Mouse (Mus musculus) cerebellum, adult 2 months (tissue): Measurements from ENCODE around the gene Cyp4f13. TPM values are rescaled to one million over a fixed set of nuclear protein-coding genes. Genes with fewer than 3 reads are reported as not detected.

Experiments
- DNase-seq, 2 experiments: peaks; one replicate each; pipeline ENCODE4 v3.0.0; 2021
- H3K27ac ChIP-seq: fragments of 200-500 bp; 2 replicates; pipeline ENCODE4 v1.5.1; 2012; ENCODE audit warnings: low read length, control low read depth, inconsistent platforms; ENCODE audit not compliant: insufficient read depth
- H3K27me3 ChIP-seq: fragments of 200-500 bp; 2 replicates; pipeline ENCODE4 v1.6.1; 2012; ENCODE audit warnings: inconsistent platforms, mild to moderate bottlenecking, low read length, moderate library complexity; ENCODE audit not compliant: control insufficient read depth, insufficient read depth
- H3K4me1 ChIP-seq: fragments of 200-500 bp; 2 replicates; pipeline ENCODE4 v1.6.1; 2011; ENCODE audit warnings: low read length; ENCODE audit not compliant: control insufficient read depth, insufficient read depth
- H3K4me3 ChIP-seq: fragments of 200-500 bp; replicated peaks from 2 replicates; pipeline ENCODE3; 2011; ENCODE audit warnings: mild to moderate bottlenecking, low read depth, low read length, control low read depth; ENCODE audit not compliant: insufficient read depth
- CTCF ChIP-seq: fragments of 200-500 bp; IDR thresholded peaks from 2 replicates; pipeline ENCODE4 v1.5.1; 2011; ENCODE audit warnings: low read depth, mild to moderate bottlenecking, control low read depth, low read length, moderate library complexity, borderline replicate concordance; ENCODE audit not compliant: insufficient read depth
- POLR2A ChIP-seq: fragments of 200-500 bp; IDR thresholded peaks from 2 replicates; pipeline ENCODE4 v1.6.1; 2011; ENCODE audit warnings: low read length, control low read depth, borderline replicate concordance; ENCODE audit not compliant: insufficient read depth
- WGBS: fragments of 180-500 bp; shearing (Covaris S2); methylation state at CpG from one replicate; pipeline ENCODE4 v1.1.7; 2018; 5-methylcytosine and 5-hydroxymethylcytosine counted together
- polyA plus RNA-seq: library from polyadenylated mRNA; depleted of rRNA; stranded (reverse); fragments of >200 nt; gene quantifications from 2 replicates; pipeline ENCODE4 v1.2.3, GENCODE M21; 2012

Cyp4f13 gene
- polyA plus RNA-seq, 1 experiment = 47.2 TPM

DNA sequence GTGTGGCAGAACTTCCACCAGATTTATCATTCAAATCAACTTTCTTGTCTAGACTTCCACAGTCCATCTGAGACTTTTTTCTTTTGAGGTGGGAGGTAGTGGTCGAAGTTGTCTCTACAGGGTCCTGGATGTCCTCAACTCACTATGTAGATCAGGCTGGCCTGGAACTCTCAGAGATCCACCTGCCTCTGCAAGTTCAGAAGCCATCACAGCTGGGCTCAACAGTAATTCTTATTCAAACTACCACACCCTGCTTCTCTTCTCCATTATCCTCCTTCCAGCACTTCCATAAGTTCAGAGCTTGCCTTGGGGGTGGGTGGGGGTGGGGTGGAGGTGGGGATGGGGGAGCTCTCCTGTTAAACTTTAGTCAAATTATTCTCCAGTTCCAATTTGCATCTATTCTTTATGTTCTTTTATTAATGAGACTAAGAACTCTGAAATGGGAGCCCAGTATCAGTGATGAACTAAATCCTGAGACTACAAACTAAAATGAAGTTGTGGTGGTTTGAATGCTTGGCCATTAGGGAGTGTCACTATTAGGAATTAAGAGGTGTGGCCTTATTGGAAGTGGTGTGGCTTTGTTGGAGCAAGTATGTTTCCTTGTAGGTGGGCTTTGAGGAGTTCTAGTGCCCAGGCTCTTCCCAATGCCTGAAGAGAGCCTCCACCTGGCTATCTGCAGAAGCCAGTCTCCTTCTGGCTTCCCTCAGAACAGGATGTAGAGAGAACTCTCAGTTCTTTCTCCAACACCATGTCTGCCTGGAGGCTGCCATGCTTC lies 45.3 kb downstream of the Cyp4f13 start:
- WGBS = 50% methylated on average over 1 of the region's 1 CpGs
- Histone ChIP-seq H3K27me3 (no peaks in the 10 kb centered on the region), H3K27ac (no peak overlapping the region), H3K4me1 (no peaks in the 10 kb centered on the region), H3K4me3 (no peak overlapping the region)
- no peak for DNase-seq
- TF ChIP-seq CTCF (no peak), POLR2A (no peak)

DNA sequence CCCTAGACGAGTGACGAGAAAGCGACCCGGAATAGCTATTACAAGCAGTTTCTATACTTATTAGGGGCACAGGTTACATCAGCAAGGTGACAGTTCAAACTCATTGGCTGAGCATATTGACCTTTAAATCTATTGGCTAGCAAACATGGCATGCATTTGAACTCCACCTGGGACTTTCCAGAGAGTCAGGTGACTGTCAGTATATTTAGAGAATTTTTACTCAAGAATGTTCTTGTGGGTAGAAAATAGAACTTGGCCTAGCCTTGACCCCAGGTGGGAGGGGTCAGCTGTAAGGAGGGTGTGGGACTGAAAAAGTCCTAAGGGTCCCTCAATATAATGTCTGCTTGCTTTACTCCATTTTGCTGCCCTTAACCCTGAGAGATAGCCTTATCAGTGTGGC lies 51.8 kb downstream of the Cyp4f13 start:
- TF ChIP-seq CTCF (no peak), POLR2A (no peak)
- DNase-seq = no peak
- no peaks in the 10 kb centered on the region; the same call in 1 of the 2 replicates for H3K4me1 ChIP-seq
- 86% methylated on average over 4 of the region's 4 CpGs for WGBS
- no peaks in the 10 kb centered on the region for H3K27me3 ChIP-seq
- no peak overlapping the region for H3K27ac ChIP-seq
- H3K4me3 ChIP-seq = no peak overlapping the region

DNA sequence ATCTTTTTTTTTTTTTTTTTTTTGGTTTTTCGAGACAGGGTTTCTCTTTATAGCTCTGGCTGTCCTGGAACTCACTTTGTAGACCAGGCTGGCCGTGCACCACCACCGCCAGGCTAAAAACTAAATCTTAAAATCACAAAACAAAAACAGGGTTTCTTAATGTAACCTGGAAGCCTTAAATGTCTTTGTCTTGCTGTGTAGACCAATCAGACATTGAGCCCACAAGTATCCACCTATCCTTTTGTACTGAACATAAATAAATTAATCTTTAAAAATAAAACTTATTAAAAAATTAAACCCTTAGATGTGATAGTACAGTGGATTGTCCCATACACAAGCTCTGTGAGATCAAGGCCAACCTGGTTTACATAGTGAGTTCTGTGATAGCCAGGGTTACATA lies 53.3 kb downstream of the Cyp4f13 start:
- 81% methylated on average over 3 of the region's 3 CpGs for WGBS
- no peaks in the 10 kb centered on the region for H3K27me3 ChIP-seq
- H3K4me3 ChIP-seq = no peak overlapping the region
- TF ChIP-seq POLR2A (no peak), CTCF (no peak)
- H3K27ac ChIP-seq = no peak overlapping the region
- no peaks in the 10 kb centered on the region; the same call in 1 of the 2 replicates for H3K4me1 ChIP-seq
- DNase-seq = no peak

DNA sequence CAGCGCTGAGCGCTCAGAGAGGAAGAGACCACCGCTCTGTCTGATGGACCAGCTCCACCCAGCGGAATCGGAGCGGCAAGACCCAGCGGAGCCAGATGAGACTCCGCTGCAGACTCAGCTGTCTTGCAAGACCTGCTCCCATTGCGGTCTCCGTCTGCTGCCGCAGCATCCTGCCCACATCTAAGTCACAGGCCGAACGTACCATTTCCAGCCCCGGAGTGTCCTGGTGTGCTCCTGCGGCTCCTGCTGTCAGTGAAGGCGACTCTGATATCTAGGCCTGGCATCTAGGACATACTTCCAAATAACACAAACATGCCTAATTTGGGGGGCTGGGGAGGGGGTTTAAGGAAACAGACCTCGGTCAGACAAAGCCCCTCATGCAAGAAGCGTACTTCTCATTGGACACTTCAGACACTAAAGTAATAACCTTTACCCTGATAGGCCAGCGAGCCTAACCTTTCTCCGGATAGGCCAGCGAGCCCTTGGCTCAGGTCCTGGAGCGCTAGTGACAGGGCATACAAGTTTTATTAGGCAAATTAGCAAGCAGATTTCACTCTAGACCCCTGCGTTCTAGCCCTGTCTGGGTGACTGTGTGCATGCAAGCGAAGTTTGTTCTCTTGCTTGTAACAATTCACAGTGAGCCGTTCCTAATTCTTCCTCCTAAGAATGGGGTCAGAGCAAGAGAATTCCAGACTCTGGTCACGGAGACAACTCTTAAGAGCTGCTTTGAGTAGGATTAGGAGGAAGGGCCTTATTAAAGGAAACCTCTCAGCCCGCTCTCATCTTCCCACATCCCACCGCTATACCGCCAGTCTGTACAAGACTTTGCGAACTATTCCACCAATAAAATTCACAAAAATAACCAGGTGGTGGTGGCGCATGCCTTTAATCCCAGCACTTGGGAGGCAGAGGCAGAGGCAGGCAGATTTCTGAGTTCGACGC lies 55.7 kb downstream of the Cyp4f13 start, which contains the start of gene Zfp870:
Zfp870 (minus strand) TSS at position 404 of the 942 bp plus-strand sequence.
- TF ChIP-seq CTCF (no peak), POLR2A (no peak)
- peak; percentile 85 to 89 for DNase-seq
- Histone ChIP-seq H3K4me3 (peak within 1 kb of the TSS; percentile 91), H3K27ac (no peak within 1 kb of the TSS), H3K27me3 (no peaks in the 10 kb centered on the region), H3K4me1 (no peaks in the 10 kb centered on the region; the same call in 1 of the 2 replicates)
- 11% methylated on average over 33 of the region's 33 CpGs for WGBS

DNA sequence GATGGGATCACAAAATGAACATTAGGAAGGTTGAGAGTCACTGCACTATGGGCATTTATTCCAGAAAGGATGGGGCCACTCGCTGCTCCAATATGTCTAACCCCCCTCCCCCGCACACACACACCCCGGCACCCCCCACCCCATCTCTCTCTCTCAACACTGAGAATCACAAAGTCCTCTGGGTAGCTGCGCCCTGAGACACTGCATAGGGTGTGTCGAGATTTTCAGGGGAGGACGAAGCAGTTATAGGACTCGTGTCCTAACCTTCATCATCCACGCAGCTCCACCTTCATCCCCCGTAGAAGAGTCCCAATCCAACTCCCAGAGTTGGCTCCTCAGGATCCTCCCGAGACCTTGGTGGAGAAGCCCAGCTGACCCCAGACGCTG lies 56.4 kb downstream of the Cyp4f13 start:
- Histone ChIP-seq H3K27me3 (no peaks in the 10 kb centered on the region), H3K4me1 (no peaks in the 10 kb centered on the region; the same call in 1 of the 2 replicates), H3K4me3 (peak overlapping the region; percentile 91), H3K27ac (no peak overlapping the region)
- TF ChIP-seq POLR2A (no peak), CTCF (no peak)
- no peak for DNase-seq
- WGBS = under 1% methylated on average over 11 of the region's 11 CpGs

DNA sequence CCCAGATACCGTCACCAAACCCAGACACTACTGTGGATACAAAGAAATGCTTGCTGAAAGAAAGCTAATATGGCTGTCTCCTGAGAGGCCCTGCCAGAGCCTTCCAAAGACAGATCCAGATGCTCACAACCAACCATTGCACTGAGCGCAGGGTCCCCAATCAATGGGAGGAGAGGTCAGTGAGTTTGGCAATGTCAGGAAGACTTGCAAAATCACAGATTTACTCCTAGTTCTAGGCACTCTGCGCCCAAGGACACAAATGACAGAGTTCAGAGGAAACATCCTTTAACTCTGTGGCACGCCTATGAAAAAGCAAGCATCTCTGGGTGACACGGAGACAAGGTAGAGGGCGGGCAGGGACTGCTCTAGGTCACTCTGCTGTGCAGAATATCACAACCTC lies 57.6 kb downstream of the Cyp4f13 start:
- Histone ChIP-seq H3K27ac (no peak overlapping the region), H3K4me1 (no peaks in the 10 kb centered on the region; the same call in 1 of the 2 replicates), H3K4me3 (no peak overlapping the region), H3K27me3 (no peaks in the 10 kb centered on the region)
- TF ChIP-seq POLR2A (no peak), CTCF (no peak)
- no peak for DNase-seq
- WGBS = 93% methylated on average over 6 of the region's 6 CpGs

DNA sequence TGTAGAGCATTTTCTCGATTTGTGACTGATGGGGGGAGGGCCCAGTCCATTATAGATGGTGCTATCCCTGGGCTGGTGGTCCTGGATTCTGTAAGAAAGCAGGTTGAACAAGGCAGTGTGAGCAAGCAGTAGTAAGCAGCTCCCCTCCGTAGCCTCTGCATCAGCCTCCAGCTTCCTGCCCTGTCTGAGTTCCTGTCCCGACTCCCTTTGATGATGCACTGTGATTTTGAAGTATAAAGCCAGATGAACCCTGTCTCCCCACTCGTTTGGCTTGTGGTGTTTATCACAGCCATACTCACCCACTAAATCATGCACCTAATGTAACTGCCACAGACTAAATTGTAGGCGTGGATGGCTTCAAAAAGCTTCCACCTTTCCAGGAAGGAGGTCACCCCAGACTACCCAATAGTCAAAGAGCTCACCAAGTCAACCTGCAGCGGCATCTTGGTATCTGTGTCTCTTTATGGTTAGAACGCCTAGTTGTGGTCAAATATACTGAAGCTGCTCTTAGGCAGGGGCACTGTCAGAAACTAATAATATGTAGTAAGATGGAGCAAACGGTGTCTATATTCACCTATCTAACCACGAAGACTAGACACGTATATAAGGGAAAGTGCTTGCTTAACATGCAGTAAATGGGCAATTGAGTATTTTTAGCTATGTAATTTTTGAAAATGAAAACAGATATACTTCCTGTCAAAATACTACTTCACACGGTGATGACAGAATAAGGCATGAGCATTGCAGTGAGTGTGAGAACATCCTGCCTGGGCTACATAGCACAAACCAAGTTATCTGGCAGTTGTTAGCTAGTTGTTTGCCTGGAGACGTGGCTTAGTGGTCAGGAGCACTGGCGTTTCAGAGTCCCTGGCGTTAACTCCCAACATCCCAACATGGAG lies 66.6 kb downstream of the Cyp4f13 start:
- no peak for TF ChIP-seq POLR2A
- TF ChIP-seq CTCF = no peak
- Histone ChIP-seq H3K27ac (no peak overlapping the region), H3K4me3 (no peak overlapping the region), H3K4me1 (peaks cover 3% of the 10 kb centered on the region; the same call in 1 of the 2 replicates), H3K27me3 (no peaks in the 10 kb centered on the region)
- 89% methylated on average over 14 of the region's 14 CpGs for WGBS
- no peak for DNase-seq
